Mouse (Mus musculus): Measurements from ENCODE around the gene Nos2.

DNA sequence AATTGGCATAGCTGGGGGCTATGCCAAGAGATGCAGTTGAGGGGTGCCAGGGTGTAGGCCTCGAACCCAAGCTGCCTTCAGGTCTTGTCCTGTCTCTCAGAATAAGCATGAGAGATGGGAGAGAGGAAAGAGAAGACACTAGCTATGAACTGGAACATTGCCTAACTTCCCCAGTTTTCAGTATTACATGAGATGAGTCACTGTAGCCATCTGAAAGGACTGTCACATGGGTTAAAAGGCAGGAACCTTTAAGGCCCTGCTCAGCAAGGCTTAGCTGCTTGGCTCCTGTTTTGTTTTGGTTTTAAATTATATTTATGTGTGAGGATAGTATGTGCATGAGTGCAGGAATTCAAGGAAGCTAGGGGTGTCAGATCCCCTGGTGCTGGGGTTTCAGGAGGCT, 4.2 kb upstream of the Nos2 start:
- TF ChIP-seq CTCF (IDR thresholded peaks at IDR 0.05; ENCODE audit: borderline replicate concordance, control insufficient read depth, extremely low read depth, insufficient read depth, low read length, poor library complexity) = no peak
- no peak for TF ChIP-seq POLR2A (IDR thresholded peaks at IDR 0.05; ENCODE audit: control insufficient read depth, extremely low read depth, insufficient read depth, low read length, poor library complexity)
